Mouse (Mus musculus) thymus, postnatal 0 days (tissue): Measurements from ENCODE around the gene Slc6a13. TPM values are rescaled to one million over a fixed set of nuclear protein-coding genes. Genes with fewer than 3 reads are reported as not detected.

ENCODE experiments used
- DNase-seq: peaks from one replicate; pipeline ENCODE4 v3.0.0-alpha.2; 2015; ENCODE audit warnings: low spot score
- polyA plus RNA-seq: library from polyadenylated mRNA; unstranded; fragments of >200 nt; fragmentation: Nextera tagmentation; extraction: Ambion mirVana; gene quantifications from 2 replicates; pipeline ENCODE4 v1.2.1, GENCODE M21; 2015

Gene Slc6a13
- polyA plus RNA-seq, 1 experiment from 2014 or later, result 5.6 TPM

DNA sequence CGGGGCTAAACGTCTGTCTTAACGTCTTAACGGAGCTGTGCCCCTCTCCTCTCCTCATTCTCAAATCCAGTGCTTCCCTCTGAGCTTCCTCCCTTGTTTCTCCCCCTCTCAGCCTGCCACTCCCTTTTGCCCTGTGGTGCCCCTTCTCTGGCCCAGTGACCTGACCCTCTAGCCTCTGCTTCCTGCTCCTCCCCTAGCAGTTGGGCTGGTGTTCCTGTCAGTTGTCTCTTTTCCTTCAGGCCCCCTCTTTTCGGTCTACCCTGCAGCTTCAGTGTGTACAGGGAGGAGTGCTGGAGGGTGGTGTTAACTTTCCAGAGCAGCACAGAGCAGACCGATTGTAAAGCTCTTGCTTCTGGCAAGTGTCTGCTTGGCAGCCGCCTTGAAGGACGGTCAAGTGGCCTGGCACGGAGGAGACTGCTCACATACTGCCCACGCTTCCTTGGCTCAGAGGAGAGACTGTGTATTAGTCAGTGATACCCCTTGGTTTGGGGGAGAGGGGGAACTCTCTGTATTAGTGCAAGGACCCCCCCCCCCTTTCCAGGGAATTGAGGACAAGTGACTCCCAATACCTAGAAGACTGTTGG lies 26.6 kb downstream of the Slc6a13 start:
- DNase-seq, result no peak

GRCm38 (mm10) chr6:121328417-121328884 lies 28.4 kb downstream of the Slc6a13 start:
- DNase-seq, result no peak

DNA sequence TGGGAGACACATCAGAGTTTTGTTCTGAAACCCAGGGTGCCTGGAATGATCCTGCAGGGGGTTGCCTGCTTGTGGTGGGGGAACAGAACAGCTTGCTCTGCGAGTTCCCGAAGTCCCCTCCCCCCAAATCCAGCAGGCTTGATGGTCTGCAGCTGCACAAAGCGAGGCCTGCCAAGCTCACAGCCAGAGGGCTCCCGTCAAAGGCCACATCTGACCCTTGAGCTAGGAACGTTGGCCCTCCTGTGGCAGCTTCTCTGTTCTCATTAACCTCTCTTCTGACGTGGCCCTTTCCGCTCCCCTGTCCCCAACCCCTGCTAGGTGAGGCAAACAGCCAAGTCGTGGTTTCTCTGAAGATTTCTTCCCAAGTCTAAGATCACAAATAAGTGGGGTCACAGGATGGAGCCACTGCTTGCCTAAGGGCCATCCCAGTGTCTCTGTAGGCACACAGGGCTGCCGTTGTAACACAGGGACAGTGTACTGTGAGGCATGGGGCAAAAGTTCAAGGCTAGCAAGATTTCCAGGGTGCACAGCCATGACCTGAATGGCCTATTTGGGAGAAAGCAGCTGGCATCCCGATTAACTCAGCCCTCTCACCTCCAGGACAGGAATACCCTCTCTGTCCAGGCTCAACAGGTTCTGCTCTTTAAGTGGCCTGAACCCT lies 30.0 kb downstream of the Slc6a13 start:
- no peak for DNase-seq

GRCm38 (mm10) chr6:121335841-121336240 lies 35.8 kb downstream of the Slc6a13 start:
- DNase-seq, result no peak

DNA sequence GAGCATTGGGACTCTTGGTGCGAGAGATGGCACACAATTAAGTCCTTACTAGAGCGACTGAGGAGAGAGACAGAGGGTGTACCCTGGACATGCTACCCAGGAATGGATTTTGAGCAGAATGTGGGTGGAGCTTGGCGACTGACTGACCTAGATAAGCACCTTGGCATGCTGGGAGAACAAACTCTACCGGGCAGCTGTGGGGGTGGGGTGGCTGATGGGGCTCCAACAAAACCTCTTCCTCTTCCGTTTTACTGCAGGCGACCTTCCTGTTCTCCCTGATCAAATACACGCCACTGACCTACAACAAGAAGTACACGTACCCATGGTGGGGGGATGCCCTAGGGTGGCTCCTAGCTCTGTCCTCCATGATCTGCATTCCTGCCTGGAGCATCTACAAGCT lies 36.5 kb downstream of the Slc6a13 start:
- DNase-seq, result peak; percentile 63

GRCm38 (mm10) chr6:121337229-121337628 lies 37.2 kb downstream of the Slc6a13 start:
- DNase-seq, result peak; percentile 11

- DNase-seq, result peak; percentile 86
These were observed 37.9 kb downstream of the Slc6a13 start for GRCm38 (mm10) chr6:121337770-121338518.

GRCm38 (mm10) chr6:121338519-121338896 lies 38.5 kb downstream of the Slc6a13 start:
- DNase-seq, result no peak

- DNase-seq, result no peak
These were observed 41.6 kb downstream of the Slc6a13 start for GRCm38 (mm10) chr6:121341650-121342049.

DNA sequence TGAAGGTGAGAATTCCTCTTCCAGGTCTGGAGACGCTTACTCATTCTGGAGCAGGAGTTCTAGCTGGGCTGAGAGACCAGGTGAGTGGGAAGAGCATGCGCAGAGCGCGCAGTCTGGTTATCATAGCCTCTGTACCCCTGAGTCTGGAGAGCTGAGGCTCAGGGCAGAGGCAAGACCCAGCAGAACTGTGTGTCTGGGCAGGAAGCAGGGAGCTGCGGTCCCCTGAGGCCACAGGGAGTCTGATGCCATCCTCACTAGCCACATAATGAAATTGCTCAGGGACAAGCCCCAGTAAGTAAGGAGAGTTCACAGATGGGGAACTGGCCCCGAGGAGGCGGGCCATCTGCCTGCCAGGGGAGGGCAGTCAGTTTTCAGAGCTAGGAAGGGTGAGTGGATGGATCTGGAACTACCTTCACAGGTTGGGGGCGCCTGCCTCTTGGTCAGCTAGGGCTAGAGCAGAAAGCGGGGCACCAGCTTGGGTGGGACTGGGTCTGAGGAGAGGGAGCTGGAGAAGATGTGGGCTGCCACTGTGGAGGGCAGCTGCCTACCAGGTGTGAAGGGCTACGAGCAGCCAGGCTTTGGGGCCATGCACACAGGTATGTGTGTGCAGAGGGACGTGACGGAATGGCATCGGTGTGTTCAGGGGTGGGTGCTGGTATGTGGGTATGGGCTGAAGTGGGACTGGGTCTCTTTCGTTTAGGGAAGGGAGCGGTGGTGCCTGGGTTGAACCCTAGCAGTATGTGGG lies 43.2 kb downstream of the Slc6a13 start, which contains the start of gene Slc6a12:
Slc6a12 (plus strand) TSS at position 51 of the 745 bp plus-strand sequence.
- DNase-seq, result no peak

- no peak for DNase-seq
These were observed 43.7 kb downstream of the Slc6a13 start for GRCm38 (mm10) chr6:121343771-121344123.

- no peak for DNase-seq
These were observed 44.3 kb downstream of the Slc6a13 start for GRCm38 (mm10) chr6:121344329-121344728.

GRCm38 (mm10) chr6:121346428-121346827 lies 46.4 kb downstream of the Slc6a13 start:
- DNase-seq, result no peak

- DNase-seq, result no peak
These were observed 52.2 kb downstream of the Slc6a13 start for GRCm38 (mm10) chr6:121352276-121352675.

DNA sequence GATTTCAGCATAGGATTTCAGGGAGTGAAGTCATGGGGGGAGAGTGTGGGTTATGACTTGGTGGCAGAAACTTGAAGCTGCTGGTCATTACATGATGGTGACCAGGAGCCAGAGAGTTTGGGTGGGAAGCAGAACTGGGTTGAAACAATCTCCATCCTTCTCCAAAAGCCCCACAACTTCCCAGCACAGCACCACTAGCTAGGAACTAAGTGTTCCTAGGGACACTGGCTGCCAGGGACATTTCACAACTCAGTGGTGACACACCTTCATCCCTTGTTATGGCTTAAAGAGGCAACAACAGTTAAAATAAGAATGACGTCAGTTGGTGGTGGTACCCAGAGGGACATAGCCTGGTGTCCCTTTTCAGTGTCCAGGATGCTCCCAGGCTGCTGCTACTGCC lies 56.0 kb downstream of the Slc6a13 start:
- no peak for DNase-seq

- no peak for DNase-seq
These were observed 57.2 kb downstream of the Slc6a13 start for GRCm38 (mm10) chr6:121357232-121357631.

- DNase-seq, result no peak
These were observed 63.0 kb downstream of the Slc6a13 start for GRCm38 (mm10) chr6:121363061-121363460.

DNA sequence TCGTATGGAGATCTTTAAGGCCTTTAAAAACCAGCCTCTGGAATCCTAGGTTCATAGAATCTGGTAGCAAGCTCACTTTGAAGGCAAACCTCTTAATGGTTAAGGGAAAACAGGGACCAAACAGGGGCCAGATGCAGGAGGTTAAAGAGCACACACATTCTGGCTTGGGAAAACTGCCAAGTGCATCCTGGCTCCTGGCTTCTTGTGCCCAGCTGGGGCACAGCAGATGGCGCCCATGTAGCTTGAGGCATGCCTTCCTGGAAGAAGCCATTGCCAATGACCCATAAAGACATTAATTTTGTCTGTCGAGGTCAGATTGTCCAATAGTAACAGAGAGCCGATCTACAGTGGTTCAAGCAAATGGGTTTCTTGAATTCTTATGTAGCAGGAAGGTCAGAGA lies 63.9 kb downstream of the Slc6a13 start:
- DNase-seq, result no peak

- peak; percentile 40 for DNase-seq
These were observed 66.5 kb downstream of the Slc6a13 start for GRCm38 (mm10) chr6:121366537-121366936.

- DNase-seq, result no peak
These were observed 67.1 kb downstream of the Slc6a13 start for GRCm38 (mm10) chr6:121367099-121367498.

GRCm38 (mm10) chr6:121371197-121371980 lies 71.4 kb downstream of the Slc6a13 start:
- DNase-seq, result no peak
